Mouse (Mus musculus): Measurements from ENCODE around the gene Lrg1. TPM values are rescaled to one million over a fixed set of nuclear protein-coding genes. Genes with fewer than 3 reads are reported as not detected.
"Not testable (repeated sequence)": the region's sequence is repeated elsewhere in the genome, so short reads cannot be mapped to it uniquely, and the experiment has no call there.

The Lrg1 gene
- polyA plus RNA-seq, 1 experiment from 2014 or later = not detected

GRCm38 (mm10) chr17:56078880-56079795 lies 42.7 kb downstream of the Lrg1 start, which contains the start of gene Hdgfl2:
TSS of gene Hdgfl2 (plus strand) at chr17:56079634.
- WGBS = under 1% methylated on average over 61 of the region's 61 CpGs
- peak; percentile 93 for ATAC-seq (ENCODE audit: low FRiP score)
- peak within 1 kb of the TSS; percentile 99 for H3K4me2 ChIP-seq
- H3K27me3 ChIP-seq = no peaks in the 10 kb centered on the region
- no peaks in the 10 kb centered on the region for H3K9me3 ChIP-seq
- peak within 1 kb of the TSS; percentile 91 for H3K4me3 ChIP-seq
- H3K36me3 ChIP-seq = peaks cover 21% of the 10 kb centered on the region
- H3K4me1 ChIP-seq (replicated peaks) = peaks cover 43% of the 10 kb centered on the region
- peak within 1 kb of the TSS; percentile 74 for H3K27ac ChIP-seq
- peak within 1 kb of the TSS; percentile 91 for H3K9ac ChIP-seq

- WGBS = 69% methylated on average over 9 of the region's 9 CpGs
- not testable (repeated sequence) for H3K9ac ChIP-seq; ATAC-seq (ENCODE audit: low FRiP score); H3K9me3 ChIP-seq; H3K27ac ChIP-seq; H3K27me3 ChIP-seq
- Histone ChIP-seq H3K4me3 (peak overlapping the region; percentile 91), H3K4me2 (peak overlapping the region; percentile 39), H3K36me3 (peaks cover 15% of the 10 kb centered on the region; the same call in 1 of the 2 replicates), H3K4me1 (replicated peaks) (peaks cover 49% of the 10 kb centered on the region)
Observed at GRCm38 (mm10) chr17:56078361-56078760, 43.4 kb downstream of the Lrg1 start.

DNA sequence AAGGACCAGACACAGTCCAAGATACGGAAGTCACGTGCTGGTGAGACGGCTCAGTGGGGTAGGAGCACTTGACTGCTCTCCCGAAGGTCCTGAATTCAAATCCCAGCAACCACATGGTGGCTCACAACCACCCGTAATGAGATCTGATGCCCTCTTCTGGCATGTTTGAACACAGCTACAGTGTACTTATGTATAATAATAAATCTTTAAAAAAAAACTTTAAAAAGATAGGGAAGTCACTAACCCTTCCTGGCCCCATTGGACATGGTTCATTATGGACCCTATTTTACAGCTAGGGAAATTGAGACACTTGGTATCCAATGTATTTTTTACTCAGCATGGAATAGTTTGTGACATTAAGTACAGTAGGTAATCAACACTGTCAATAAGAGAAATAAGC lies 44.3 kb downstream of the Lrg1 start:
- no peak overlapping the region for H3K27ac ChIP-seq
- no peaks in the 10 kb centered on the region for H3K27me3 ChIP-seq
- no peak overlapping the region for H3K9ac ChIP-seq
- no peak for ATAC-seq (ENCODE audit: low FRiP score)
- WGBS = 90% methylated on average over 5 of the region's 5 CpGs
- H3K4me2 ChIP-seq = no peak overlapping the region
- H3K4me3 ChIP-seq = no peak overlapping the region
- no peaks in the 10 kb centered on the region for H3K9me3 ChIP-seq
- peaks cover 47% of the 10 kb centered on the region for H3K4me1 ChIP-seq (replicated peaks)
- H3K36me3 ChIP-seq = peaks cover 12% of the 10 kb centered on the region

DNA sequence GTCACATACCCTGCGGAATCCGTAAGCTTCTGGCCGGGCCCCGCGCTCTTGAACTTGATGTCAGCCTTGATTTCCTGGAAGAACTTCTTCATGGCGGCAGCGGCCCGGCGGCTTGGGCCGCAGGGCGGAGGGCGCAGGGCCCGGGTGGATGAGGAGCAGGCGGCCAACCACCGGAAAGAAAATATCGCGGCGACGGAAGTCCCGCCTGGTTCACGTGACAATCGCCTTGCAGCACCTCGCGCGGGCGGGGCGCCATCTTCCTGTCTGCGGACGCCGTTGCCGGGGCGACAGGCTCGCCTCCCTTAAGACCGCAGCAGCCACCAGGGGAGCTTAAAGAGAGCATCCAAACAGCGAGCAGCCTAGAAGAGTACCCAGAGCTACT lies 47.0 kb downstream of the Lrg1 start, which contains the start of gene Ubxn6:
Ubxn6 (minus strand) TSS at position 202 of the 382 bp plus-strand sequence.
- peaks cover 33% of the 10 kb centered on the region for H3K36me3 ChIP-seq
- no peaks in the 10 kb centered on the region for H3K27me3 ChIP-seq
- H3K9ac ChIP-seq = peak within 1 kb of the TSS; percentile 85
- peaks cover 20% of the 10 kb centered on the region for H3K4me1 ChIP-seq (replicated peaks)
- under 1% methylated on average over 35 of the region's 35 CpGs for WGBS
- no peaks in the 10 kb centered on the region for H3K9me3 ChIP-seq
- H3K27ac ChIP-seq = peak within 1 kb of the TSS; percentile 94
- H3K4me3 ChIP-seq = peak within 1 kb of the TSS; percentile 80
- peak; percentile 55 for ATAC-seq (ENCODE audit: low FRiP score)
- H3K4me2 ChIP-seq = peak within 1 kb of the TSS; percentile 72

DNA sequence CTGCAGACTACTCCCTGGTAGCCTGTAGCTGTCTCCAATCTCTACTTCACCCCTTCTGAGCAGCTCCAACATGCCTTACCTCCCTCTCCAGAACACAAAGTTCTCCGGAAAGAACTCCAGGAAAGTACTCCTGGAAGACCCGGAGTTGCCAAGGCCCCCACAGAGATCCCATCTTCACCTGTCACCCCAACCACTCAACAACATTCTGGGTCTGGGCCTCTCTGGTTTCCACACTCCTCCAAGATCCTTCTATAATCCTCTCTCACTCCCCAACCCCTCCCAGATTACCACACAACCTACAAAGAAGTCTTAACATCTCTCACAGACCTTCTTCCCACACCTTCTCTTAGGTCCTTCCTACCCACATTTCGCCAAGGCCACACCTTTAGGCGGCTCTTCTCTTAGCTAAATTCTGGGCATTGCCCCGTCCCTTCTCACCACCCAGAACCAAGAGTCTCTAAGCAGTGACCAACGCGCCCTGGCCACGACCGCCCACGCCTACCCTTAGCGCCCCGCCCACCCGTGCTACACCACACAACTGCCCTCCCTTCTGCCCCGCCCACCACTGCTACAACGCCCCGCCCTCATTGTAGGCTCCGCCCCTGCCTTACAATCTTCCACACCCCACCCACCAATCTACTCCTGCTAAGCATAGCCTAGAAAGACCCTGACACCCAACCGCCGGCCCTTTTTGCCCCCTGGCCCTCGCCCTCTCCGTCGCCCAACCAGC lies 47.5 kb downstream of the Lrg1 start:
- H3K36me3 ChIP-seq = peaks cover 38% of the 10 kb centered on the region
- ATAC-seq (ENCODE audit: low FRiP score) = peak; percentile 13
- H3K4me1 ChIP-seq (replicated peaks) = peaks cover 20% of the 10 kb centered on the region
- 10% methylated on average over 22 of the region's 22 CpGs for WGBS
- peak overlapping the region; percentile 85 for H3K9ac ChIP-seq
- H3K27me3 ChIP-seq = no peaks in the 10 kb centered on the region
- H3K9me3 ChIP-seq = no peaks in the 10 kb centered on the region
- peak overlapping the region; percentile 94 for H3K27ac ChIP-seq
- H3K4me2 ChIP-seq = peak overlapping the region; percentile 72
- peak overlapping the region; percentile 80 for H3K4me3 ChIP-seq

DNA sequence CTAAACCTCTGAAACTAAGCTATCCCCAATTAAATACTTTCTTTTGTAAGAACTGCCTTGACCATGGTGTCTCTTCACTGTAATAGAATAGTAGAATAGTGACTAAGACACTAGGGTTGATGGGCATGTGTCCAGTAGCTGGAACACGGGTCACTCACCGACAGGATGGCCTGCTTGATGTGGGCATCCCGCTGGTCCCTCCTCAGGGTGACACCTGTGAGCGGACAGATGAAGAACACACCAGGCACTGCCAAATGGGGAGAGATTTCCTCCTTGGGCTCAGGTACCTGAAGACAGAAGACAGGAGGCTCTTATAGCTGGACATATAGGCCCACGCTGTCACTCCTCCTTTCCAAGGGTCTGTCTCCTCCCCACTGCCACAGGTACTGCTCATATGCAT lies 49.6 kb downstream of the Lrg1 start:
- Histone ChIP-seq H3K4me1 (replicated peaks) (peaks cover 20% of the 10 kb centered on the region), H3K27ac (no peak overlapping the region), H3K36me3 (peaks cover 58% of the 10 kb centered on the region), H3K4me2 (no peak overlapping the region), H3K9ac (no peak overlapping the region), H3K4me3 (no peak overlapping the region), H3K27me3 (no peaks in the 10 kb centered on the region), H3K9me3 (no peaks in the 10 kb centered on the region)
- no peak for ATAC-seq (ENCODE audit: low FRiP score)
- 95% methylated on average over 5 of the region's 5 CpGs for WGBS

GRCm38 (mm10) chr17:56071126-56071525 lies 50.7 kb downstream of the Lrg1 start:
- no peak for ATAC-seq (ENCODE audit: low FRiP score)
- Histone ChIP-seq H3K9me3 (no peaks in the 10 kb centered on the region), H3K27me3 (no peaks in the 10 kb centered on the region), H3K4me2 (no peak overlapping the region), H3K36me3 (peaks cover 70% of the 10 kb centered on the region), H3K27ac (no peak overlapping the region), H3K4me1 (replicated peaks) (peaks cover 20% of the 10 kb centered on the region), H3K4me3 (no peak overlapping the region), H3K9ac (no peak overlapping the region)

Other genes starting within 250 kb of the Lrg1 start
- 11.9 and 12.1 TPM in 2 replicates for gene Zfp119a, start 243.1 kb downstream of the Lrg1 start, polyA plus RNA-seq (2015; fragmentation: Nextera tagmentation; extraction: Ambion mirVana)
- gene Zfp959, start 229.9 kb downstream of the Lrg1 start, polyA plus RNA-seq (2015; fragmentation: Nextera tagmentation; extraction: Ambion mirVana) = 14.5 and 15.3 TPM in 2 replicates
- 8.2 and 8.7 TPM in 2 replicates for gene Zfp119b, start 172.5 kb downstream of the Lrg1 start, polyA plus RNA-seq (2015; fragmentation: Nextera tagmentation; extraction: Ambion mirVana)
- 5.0 and 6.8 TPM in 2 replicates for gene Ebi3, start 169.4 kb downstream of the Lrg1 start, polyA plus RNA-seq (2015; fragmentation: Nextera tagmentation; extraction: Ambion mirVana)
- 23.2 and 25.2 TPM in 2 replicates for gene Yju2, start 162.9 kb downstream of the Lrg1 start, polyA plus RNA-seq (2015; fragmentation: Nextera tagmentation; extraction: Ambion mirVana)
- 170 and 182 TPM in 2 replicates for gene Shd, start 151.5 kb downstream of the Lrg1 start, polyA plus RNA-seq (2015; fragmentation: Nextera tagmentation; extraction: Ambion mirVana)
- gene Fsd1, start 135.5 kb downstream of the Lrg1 start, polyA plus RNA-seq (2015; fragmentation: Nextera tagmentation; extraction: Ambion mirVana) = 159 and 172 TPM in 2 replicates
- gene Stap2, start 116.4 kb downstream of the Lrg1 start, polyA plus RNA-seq (2015; fragmentation: Nextera tagmentation; extraction: Ambion mirVana) = 5.7 and 5.8 TPM in 2 replicates
- gene Mpnd, start 116.3 kb downstream of the Lrg1 start, polyA plus RNA-seq (2015; fragmentation: Nextera tagmentation; extraction: Ambion mirVana) = 159 and 163 TPM in 2 replicates
- gene Sh3gl1, start 85.4 kb downstream of the Lrg1 start, polyA plus RNA-seq (2015; fragmentation: Nextera tagmentation; extraction: Ambion mirVana) = 116 and 118 TPM in 2 replicates
- 6.1 and 6.9 TPM in 2 replicates for gene Chaf1a, start 81.6 kb downstream of the Lrg1 start, polyA plus RNA-seq (2015; fragmentation: Nextera tagmentation; extraction: Ambion mirVana)
- 77.2 and 86.0 TPM in 2 replicates for gene Ubxn6, start 47.0 kb downstream of the Lrg1 start, polyA plus RNA-seq (2015; fragmentation: Nextera tagmentation; extraction: Ambion mirVana)
- 150 and 154 TPM in 2 replicates for gene Hdgfl2, start 42.4 kb downstream of the Lrg1 start, polyA plus RNA-seq (2015; fragmentation: Nextera tagmentation; extraction: Ambion mirVana)
- gene Plin4, start 12.2 kb downstream of the Lrg1 start, polyA plus RNA-seq (2015; fragmentation: Nextera tagmentation; extraction: Ambion mirVana) = 0.10 TPM in 2 replicates
- gene Plin5, start 4.4 kb downstream of the Lrg1 start, polyA plus RNA-seq (2015; fragmentation: Nextera tagmentation; extraction: Ambion mirVana) = 0.83 and 1.0 TPM in 2 replicates
- 10.5 and 11.7 TPM in 2 replicates for gene Sema6b, start 18.3 kb upstream of the Lrg1 start, polyA plus RNA-seq (2015; fragmentation: Nextera tagmentation; extraction: Ambion mirVana)
- 7.9 and 9.2 TPM in 2 replicates for gene Tnfaip8l1, start 40.5 kb upstream of the Lrg1 start, polyA plus RNA-seq (2015; fragmentation: Nextera tagmentation; extraction: Ambion mirVana)
- gene Mydgf, start 61.9 kb upstream of the Lrg1 start, polyA plus RNA-seq (2015; fragmentation: Nextera tagmentation; extraction: Ambion mirVana) = 69.2 and 72.6 TPM in 2 replicates
- 24.5 and 26.5 TPM in 2 replicates for gene Dpp9, start 96.9 kb upstream of the Lrg1 start, polyA plus RNA-seq (2015; fragmentation: Nextera tagmentation; extraction: Ambion mirVana)
- 18.9 and 20.1 TPM in 2 replicates for gene Fem1a, start 134.8 kb upstream of the Lrg1 start, polyA plus RNA-seq (2015; fragmentation: Nextera tagmentation; extraction: Ambion mirVana)
- 1.3 and 1.4 TPM in 2 replicates for gene Ticam1, start 154.8 kb upstream of the Lrg1 start, polyA plus RNA-seq (2015; fragmentation: Nextera tagmentation; extraction: Ambion mirVana)
- gene Plin3, start 170.9 kb upstream of the Lrg1 start, polyA plus RNA-seq (2015; fragmentation: Nextera tagmentation; extraction: Ambion mirVana) = 20.0 and 23.5 TPM in 2 replicates
- not detected in 2 replicates for gene Arrdc5, start 178.3 kb upstream of the Lrg1 start, polyA plus RNA-seq (2015; fragmentation: Nextera tagmentation; extraction: Ambion mirVana)
- 27.1 and 29.6 TPM in 2 replicates for gene Uhrf1, start 181.3 kb upstream of the Lrg1 start, polyA plus RNA-seq (2015; fragmentation: Nextera tagmentation; extraction: Ambion mirVana)
- gene Kdm4b, start 204.1 kb upstream of the Lrg1 start, polyA plus RNA-seq (2015; fragmentation: Nextera tagmentation; extraction: Ambion mirVana) = 66.0 and 66.7 TPM in 2 replicates